Mouse (Mus musculus): ENCODE measurements around the gene Mrpl14.

Mrpl14 gene

DNA sequence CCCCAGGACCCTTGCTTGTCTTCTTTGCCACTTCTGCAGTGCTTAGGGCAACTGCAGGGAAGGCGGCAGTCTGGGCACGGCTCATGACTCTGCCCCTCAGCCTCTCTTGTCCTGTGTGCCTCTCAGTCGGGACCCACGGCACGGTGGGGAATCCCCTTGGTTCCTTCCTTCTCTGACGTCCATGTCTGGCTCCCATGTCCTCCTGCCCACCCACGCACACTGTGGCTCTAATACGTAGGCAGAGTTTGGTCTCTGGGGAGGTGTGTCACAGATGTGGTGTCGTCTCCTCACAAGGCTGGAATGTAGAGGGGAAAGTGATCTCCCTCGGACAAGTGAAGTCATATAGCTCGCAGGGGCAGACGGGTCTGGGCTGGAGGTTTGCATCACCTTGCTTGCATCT, 60.6 kb downstream of the Mrpl14 start:
- DNase-seq (ENCODE audit: low read depth in 2 of 2, low spot score in 2 of 2), result no peak

DNA sequence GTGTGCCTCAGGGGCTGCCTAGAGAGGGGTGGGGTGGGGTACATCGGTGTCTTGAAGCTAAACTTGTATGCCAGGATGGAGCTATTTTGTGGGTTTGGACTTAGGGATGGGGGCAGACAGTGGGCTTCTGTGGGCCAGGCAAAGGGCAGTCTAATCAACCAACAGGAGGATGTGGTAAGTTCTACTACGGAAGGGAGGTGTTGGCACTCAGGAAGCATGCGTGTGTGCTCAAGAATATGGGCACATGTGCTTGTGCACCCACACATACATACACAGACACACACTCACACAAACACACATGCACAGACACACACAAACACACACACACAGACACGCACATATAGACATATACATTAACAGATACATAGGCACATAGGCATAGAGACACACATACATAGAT, 61.2 kb downstream of the Mrpl14 start:
- no peak for DNase-seq (ENCODE audit: low read depth in 2 of 2, low spot score in 2 of 2)

Measured in CD8-positive naive resting alpha-beta T cell, adult 2 months (primary cell).